Mouse (Mus musculus) effector memory CD4-positive, alpha-beta T cell, adult 5 months (primary cell): Measurements from ENCODE around the gene Gm15023. TPM values are rescaled to one million over a fixed set of nuclear protein-coding genes. Genes with fewer than 3 reads are reported as not detected.

Experiments
- polyA plus RNA-seq: library from polyadenylated mRNA; unstranded; fragments of 100-300 nt; shearing (Covaris generic); gene quantifications from one replicate; pipeline ENCODE4 v1.2.1, GENCODE M21; 2017

Gm15023 gene
- not detected for polyA plus RNA-seq

GRCm38 (mm10) chrX:135177532-135177931 lies at the start of gene Gm15023:
Gene Gm15023 (minus strand): TSS chrX:135177632.

GRCm38 (mm10) chrX:135210436-135211221 lies 33.2 kb upstream of the Gm15023 start, which contains the start of gene Tceal6:
Gene Tceal6 (minus strand): TSS chrX:135210687.

Other genes starting within 250 kb of the Gm15023 start
- gene Nxf2, start 212.9 kb downstream of the Gm15023 start, polyA plus RNA-seq, result 0.31 TPM
- 8.1 TPM for gene Zmat1, start 168.4 kb downstream of the Gm15023 start, polyA plus RNA-seq
- gene Tceal6, start 33.1 kb upstream of the Gm15023 start, polyA plus RNA-seq, result not detected
- gene Pramel3, start 124.7 kb upstream of the Gm15023 start, polyA plus RNA-seq, result not detected
- gene Gm5128, start 195.7 kb upstream of the Gm15023 start, polyA plus RNA-seq, result 0.10 TPM